8 mouse cellular contexts compared by ENCODE assay signal in the genomic region with DNA sequence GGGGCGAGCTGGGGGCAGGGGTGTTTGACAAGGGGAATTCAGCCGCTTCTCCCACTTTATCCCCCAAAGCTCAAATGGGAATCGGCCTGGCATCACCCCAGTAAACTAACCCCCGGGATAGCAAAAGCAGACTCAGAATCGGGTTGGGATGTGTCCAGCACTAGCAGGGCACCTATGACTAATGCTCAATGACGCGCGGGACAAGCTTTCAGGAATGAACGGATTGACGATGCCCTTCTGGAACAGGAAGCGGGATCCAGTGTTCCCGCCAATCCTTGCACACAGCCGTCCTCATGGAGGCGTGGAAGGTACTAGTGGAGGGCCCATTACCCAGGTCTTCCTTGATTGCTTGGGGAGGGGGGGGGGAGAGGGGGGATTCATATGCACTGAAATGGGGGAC. TPM values are rescaled to one million over a fixed set of nuclear protein-coding genes. Genes with fewer than 3 reads are reported as not detected.
DNase-seq lines count a peak whose midpoint lies in the region; ATAC-seq and TF ChIP-seq lines count a peak whose summit lies in the region.

No protein-coding gene starts in this region.

- peak overlapping the region; percentile 91 for H3K9ac ChIP-seq in intestine, embryonic 15.5 days
- H3K9ac ChIP-seq in liver, postnatal 0 days (replicated peaks): peak overlapping the region; percentile 91

- peak overlapping the region; percentile 79 for H3K4me2 ChIP-seq in intestine, embryonic 15.5 days (replicated peaks)
- peak overlapping the region; percentile 96 for H3K4me2 ChIP-seq in liver, postnatal 0 days (ENCODE audit: low read depth, low read length)

- peak overlapping the region; percentile 94 for H3K27ac ChIP-seq in forebrain, embryonic 10.5 days
- H3K27ac ChIP-seq in intestine, embryonic 15.5 days: peak overlapping the region; percentile 96
- H3K27ac ChIP-seq in liver, postnatal 0 days (ENCODE audit: low read depth): peak overlapping the region; percentile 83
- no peak overlapping the region for H3K27ac ChIP-seq in small intestine, adult 2 months (ENCODE audit: insufficient read depth, low read depth, low read length)

- H3K4me3 ChIP-seq in forebrain, embryonic 10.5 days: peak overlapping the region; percentile 95
- peak overlapping the region; percentile 96 for H3K4me3 ChIP-seq in intestine, embryonic 15.5 days (replicated peaks)
- peak overlapping the region; percentile 94 for H3K4me3 ChIP-seq in liver, postnatal 0 days (ENCODE audit: low read depth, low read length)
- peak overlapping the region; percentile 96 for H3K4me3 ChIP-seq in small intestine, adult 2 months (ENCODE audit: low read depth, low read length)

- H3K36me3 ChIP-seq in forebrain, embryonic 10.5 days (replicated peaks): peaks cover 36% of the 10 kb centered on the region
- H3K36me3 ChIP-seq in intestine, embryonic 15.5 days: no peaks in the 10 kb centered on the region
- peaks cover under 1% of the 10 kb centered on the region; the same call in 1 of the 2 replicates for H3K36me3 ChIP-seq in liver, postnatal 0 days (replicated peaks; ENCODE audit: insufficient read depth, low read length)
- 0 out of 2 replicates have a peak, but pooled peaks cover 1% of the 10 kb centered on the region for H3K36me3 ChIP-seq in small intestine, adult 2 months (ENCODE audit: control insufficient read depth, insufficient read depth, low read length)

- no peaks in the 10 kb centered on the region for H3K27me3 ChIP-seq in forebrain, embryonic 10.5 days (ENCODE audit: poor library complexity, severe bottlenecking)
- no peaks in the 10 kb centered on the region for H3K27me3 ChIP-seq in intestine, embryonic 15.5 days (replicated peaks)
- no peaks in the 10 kb centered on the region for H3K27me3 ChIP-seq in liver, postnatal 0 days (ENCODE audit: insufficient read depth, low read length)
- H3K27me3 ChIP-seq in small intestine, adult 2 months (ENCODE audit: control insufficient read depth, insufficient read depth, low read length): no peaks in the 10 kb centered on the region

- no peak for TF ChIP-seq EP300 in liver, postnatal 0 days (IDR thresholded peaks at IDR 0.05; ENCODE audit: low read depth)

- H3K9me3 ChIP-seq in forebrain, embryonic 10.5 days: no peaks in the 10 kb centered on the region
- H3K9me3 ChIP-seq in intestine, embryonic 15.5 days: no peaks in the 10 kb centered on the region
- no peaks in the 10 kb centered on the region for H3K9me3 ChIP-seq in liver, postnatal 0 days (ENCODE audit: low read length)

- TF ChIP-seq CTCF in liver, postnatal 0 days (IDR thresholded peaks at IDR 0.05; ENCODE audit: low read depth): no peak
- TF ChIP-seq CTCF in small intestine, adult 2 months (IDR thresholded peaks at IDR 0.05; ENCODE audit: extremely low read depth, insufficient read length, insufficient replicate concordance, low read depth, low read length): no peak

- intact Hi-C loops in left cerebral cortex, postnatal 4 days (cut with DNase I): no loop called here
- intact Hi-C loops in left cerebral cortex, postnatal 14 days (cut with DNase I): no loop called here

- no peak; the same call in 1 of the 2 replicates for TF ChIP-seq POLR2A in small intestine, adult 2 months (IDR thresholded peaks at IDR 0.05; ENCODE audit: low read depth, low read length)

- H3K4me1 ChIP-seq in forebrain, embryonic 10.5 days: peaks cover 30% of the 10 kb centered on the region
- H3K4me1 ChIP-seq in intestine, embryonic 15.5 days (replicated peaks): peaks cover 12% of the 10 kb centered on the region
- peaks cover 6% of the 10 kb centered on the region; the same call in 1 of the 2 replicates for H3K4me1 ChIP-seq in liver, postnatal 0 days (ENCODE audit: insufficient read depth)
- H3K4me1 ChIP-seq in small intestine, adult 2 months (ENCODE audit: control insufficient read depth, insufficient read depth, insufficient read length, low read length): peaks cover 2% of the 10 kb centered on the region; the same call in 1 of the 2 replicates

- WGBS in forebrain, embryonic 10.5 days: 33% methylated on average over 14 of the region's 14 CpGs
- 7% methylated on average over 14 of the region's 14 CpGs for WGBS in intestine, embryonic 15.5 days
- 8% methylated on average over 14 of the region's 14 CpGs for WGBS in liver, postnatal 0 days (ENCODE audit: insufficient replicate concordance)
- WGBS in small intestine, adult 2 months: 6% methylated on average over 14 of the region's 14 CpGs

- DNase-seq in left cerebral cortex, postnatal 4 days: peak; percentile 17
- no peak for DNase-seq in left cerebral cortex, postnatal 14 days (ENCODE audit: low spot score in 2 of 2)
- DNase-seq in adrenal gland, postnatal 25 days: peak; percentile 72
- no peak for DNase-seq in forebrain, embryonic 10.5 days (ENCODE audit: extremely low spot score, low spot score)
- DNase-seq in liver, postnatal 0 days: peak; percentile 48
- no peak for DNase-seq in left cerebral cortex, adult 11 months (ENCODE audit: low spot score)

- 0 out of 2 replicates have a peak, but pooled peaks have one; percentile 22 for ATAC-seq in intestine, embryonic 15.5 days
- ATAC-seq in liver, postnatal 0 days: no peak

RNA-seq across cellular contexts. Expression of gene Dnmt1, which starts 8.2 kb away (rescaled TPM):
- 10 to 100 TPM; 86.1 to 88.5 TPM for total RNA-seq in left cerebral cortex, postnatal 4 days (2021)
- total RNA-seq in left cerebral cortex, postnatal 14 days (2021): 10 to 100 TPM; 39.9 to 43.6 TPM
- 61.3 and 68.1 TPM in 2 replicates for total RNA-seq in adrenal gland, postnatal 25 days (2021)
- 171 and 174 TPM in 2 replicates for polyA plus RNA-seq in forebrain, embryonic 10.5 days (2016; fragmentation: Nextera tagmentation; extraction: Ambion mirVana)
- polyA plus RNA-seq in intestine, embryonic 15.5 days (2015; fragmentation: Nextera tagmentation; extraction: Ambion mirVana): 72.5 and 73.4 TPM in 2 replicates
- polyA plus RNA-seq in liver, postnatal 0 days (2015; fragmentation: Nextera tagmentation; extraction: Ambion mirVana): 20.3 and 24.5 TPM in 2 replicates
- 10.4 and 21.7 TPM in 2 replicates for polyA plus RNA-seq in small intestine, adult 2 months (2012; rRNA removed)

RNA-seq across cellular contexts. Expression of gene S1pr2, which starts 25.1 kb away (rescaled TPM):
- total RNA-seq in left cerebral cortex, postnatal 4 days (2021): 1 to 10 TPM; 4.5 to 5.5 TPM
- total RNA-seq in left cerebral cortex, postnatal 14 days (2021): 1 to 10 TPM; 1.6 to 1.8 TPM
- 16.2 and 16.9 TPM in 2 replicates for total RNA-seq in adrenal gland, postnatal 25 days (2021)
- polyA plus RNA-seq in forebrain, embryonic 10.5 days (2016; fragmentation: Nextera tagmentation; extraction: Ambion mirVana): 24.4 and 26.4 TPM in 2 replicates
- 29.2 and 30.4 TPM in 2 replicates for polyA plus RNA-seq in intestine, embryonic 15.5 days (2015; fragmentation: Nextera tagmentation; extraction: Ambion mirVana)
- polyA plus RNA-seq in liver, postnatal 0 days (2015; fragmentation: Nextera tagmentation; extraction: Ambion mirVana): 2.4 and 3.1 TPM in 2 replicates
- 2.5 and 2.9 TPM in 2 replicates for polyA plus RNA-seq in small intestine, adult 2 months (2012; rRNA removed)

RNA-seq across cellular contexts. Expression of gene Mrpl4, which starts 51.1 kb away (rescaled TPM):
- total RNA-seq in left cerebral cortex, postnatal 4 days (2021): 10 to 100 TPM; 45.2 to 49.3 TPM
- total RNA-seq in left cerebral cortex, postnatal 14 days (2021): 10 to 100 TPM; 58.7 to 62.9 TPM
- 113 and 122 TPM in 2 replicates for total RNA-seq in adrenal gland, postnatal 25 days (2021)
- 152 and 154 TPM in 2 replicates for polyA plus RNA-seq in forebrain, embryonic 10.5 days (2016; fragmentation: Nextera tagmentation; extraction: Ambion mirVana)
- 145 and 159 TPM in 2 replicates for polyA plus RNA-seq in intestine, embryonic 15.5 days (2015; fragmentation: Nextera tagmentation; extraction: Ambion mirVana)
- polyA plus RNA-seq in liver, postnatal 0 days (2015; fragmentation: Nextera tagmentation; extraction: Ambion mirVana): 54.6 and 55.0 TPM in 2 replicates
- polyA plus RNA-seq in small intestine, adult 2 months (2012; rRNA removed): 81.8 and 143 TPM in 2 replicates

RNA-seq across cellular contexts. Expression of gene Eif3g, which starts 53.0 kb away (rescaled TPM):
- total RNA-seq in left cerebral cortex, postnatal 4 days (2021): 100 to 1,000 TPM; 144 to 147 TPM
- total RNA-seq in left cerebral cortex, postnatal 14 days (2021): 100 to 1,000 TPM; 119 to 124 TPM
- 143 and 150 TPM in 2 replicates for total RNA-seq in adrenal gland, postnatal 25 days (2021)
- 425 and 433 TPM in 2 replicates for polyA plus RNA-seq in forebrain, embryonic 10.5 days (2016; fragmentation: Nextera tagmentation; extraction: Ambion mirVana)
- 292 and 319 TPM in 2 replicates for polyA plus RNA-seq in intestine, embryonic 15.5 days (2015; fragmentation: Nextera tagmentation; extraction: Ambion mirVana)
- 128 and 129 TPM in 2 replicates for polyA plus RNA-seq in liver, postnatal 0 days (2015; fragmentation: Nextera tagmentation; extraction: Ambion mirVana)
- polyA plus RNA-seq in small intestine, adult 2 months (2012; rRNA removed): 57.9 and 94.5 TPM in 2 replicates

Comparison
In these comparisons a context has a peak if more than half of its experiments do, and no peak if none do; other contexts are left out.
1. DNase-seq: peak in left cerebral cortex, postnatal 4 days (single experiment), adrenal gland, postnatal 25 days (single experiment) and liver, postnatal 0 days (single experiment); none in left cerebral cortex, postnatal 14 days (0 of 2), forebrain, embryonic 10.5 days (single experiment) and left cerebral cortex, adult 11 months (single experiment).
2. Peak in every context shown above with its lines, with median percentiles within 50 percentile points of each other: H3K4me3 ChIP-seq.